Mouse (Mus musculus) olfactory bulb, adult 2 months (tissue): ENCODE results near the gene Naa38.

Experiments used
- CTCF ChIP-seq: fragments of 200-500 bp; IDR thresholded peaks from 2 replicates; pipeline ENCODE4 v1.5.1; 2012; ENCODE audit warnings: low read depth, mild to moderate bottlenecking, low read length, moderate library complexity; ENCODE audit not compliant: insufficient read depth
- POLR2A ChIP-seq: fragments of 200-500 bp; IDR thresholded peaks from 2 replicates; pipeline ENCODE4 v1.6.1; 2012; ENCODE audit warnings: mild to moderate bottlenecking, low read depth, low read length, moderate library complexity; ENCODE audit not compliant: insufficient read depth

GRCm38 (mm10) chr11:69421131-69421977 lies 26.1 kb downstream of the Naa38 start:
- no peak for TF ChIP-seq POLR2A
- no peak for TF ChIP-seq CTCF
